Mouse (Mus musculus) embryonic facial prominence, embryonic 14.5 days (tissue): ENCODE measurements around the gene Aqp1. TPM values are rescaled to one million over a fixed set of nuclear protein-coding genes. Genes with fewer than 3 reads are reported as not detected.

Experiments
- ATAC-seq: fragments of 200-750 bp; cut with Nextera tagmentation; 2 replicates; pipeline ENCODE4 v1.8.0; 2017; ENCODE audit warnings: low read depth, moderate number of reproducible peaks, moderate TSS enrichment
- DNase-seq: peaks from one replicate; pipeline ENCODE4 v3.0.0-alpha.2; 2015; ENCODE audit warnings: low spot score
- H3K27ac ChIP-seq: fragments of 300-500 bp; sonication (generic); replicated peaks from 2 replicates; pipeline ENCODE4 v1.5.1; 2014; ENCODE audit warnings: low read depth, mild to moderate bottlenecking, low read length, moderate library complexity
- H3K27me3 ChIP-seq: fragments of 300-500 bp; sonication (generic); replicated peaks from 2 replicates; pipeline ENCODE4 v1.6.1; 2014; ENCODE audit warnings: low read length; ENCODE audit not compliant: control insufficient read depth, insufficient read depth
- H3K36me3 ChIP-seq: fragments of 300-500 bp; sonication (generic); 2 replicates; pipeline ENCODE4 v1.6.1; 2014; ENCODE audit warnings: low read length, mixed read lengths; ENCODE audit not compliant: control insufficient read depth, insufficient read depth
- H3K4me1 ChIP-seq: fragments of 300-500 bp; sonication (generic); 2 replicates; pipeline ENCODE4 v1.6.1; 2014; ENCODE audit warnings: antibody characterized with exemption, low read length; ENCODE audit not compliant: control insufficient read depth, insufficient read depth
- H3K4me2 ChIP-seq: fragments of 300-500 bp; sonication (generic); 2 replicates; pipeline ENCODE4 v1.6.1; 2014; ENCODE audit warnings: low read depth, mild to moderate bottlenecking, low read length, moderate library complexity, mixed read lengths
- H3K4me3 ChIP-seq: fragments of 300-500 bp; sonication (generic); 2 replicates; pipeline ENCODE4 v1.5.1; 2014; ENCODE audit warnings: low read depth, mild to moderate bottlenecking, low read length
- H3K9ac ChIP-seq: fragments of 300-500 bp; sonication (generic); 2 replicates; pipeline ENCODE4 v1.6.1; 2014; ENCODE audit warnings: low read depth, mild to moderate bottlenecking, low read length, moderate library complexity, mixed read lengths
- H3K9me3 ChIP-seq: fragments of 300-500 bp; sonication (generic); 2 replicates; pipeline ENCODE4 v1.6.1; 2016; ENCODE audit warnings: low read length; ENCODE audit not compliant: control insufficient read depth
- WGBS: fragments of 180-500 bp; shearing (Covaris S2); extraction: QIAGEN DNeasy Blood & Tissue Kit; methylation state at CpG from one replicate; pipeline ENCODE4 v1.1.7; 2014; 5-methylcytosine and 5-hydroxymethylcytosine counted together
- polyA plus RNA-seq: library from polyadenylated mRNA; unstranded; fragments of >200 nt; fragmentation: Nextera tagmentation; extraction: Ambion mirVana; gene quantifications from 2 replicates; pipeline ENCODE4 v1.2.1, GENCODE M21; 2014

Gene Aqp1
- polyA plus RNA-seq, 1 experiment from 2014 or later = 20.4 TPM

GRCm38 (mm10) chr6:55337242-55337641 is 1.0 kb downstream of the Aqp1 start:
- Histone ChIP-seq H3K4me3 (peak overlapping the region; percentile 25), H3K27me3 (no peaks in the 10 kb centered on the region), H3K4me2 (peak overlapping the region; percentile 42), H3K27ac (no peak overlapping the region; the same call in 1 of the 2 replicates), H3K9me3 (no peaks in the 10 kb centered on the region), H3K4me1 (peaks cover 53% of the 10 kb centered on the region), H3K36me3 (no peaks in the 10 kb centered on the region), H3K9ac (peak overlapping the region; percentile 48)
- no peak for ATAC-seq
- WGBS = 72% methylated on average over 5 of the region's 5 CpGs
- no peak for DNase-seq

GRCm38 (mm10) chr6:55338077-55338476 is 1.8 kb downstream of the Aqp1 start:
- Histone ChIP-seq H3K27ac (no peak overlapping the region), H3K4me2 (peak overlapping the region; percentile 42), H3K4me1 (peaks cover 52% of the 10 kb centered on the region)

GRCm38 (mm10) chr6:55338934-55339825 is 2.9 kb downstream of the Aqp1 start:
- ATAC-seq (no peak), DNase-seq (no peak)
- peak overlapping the region; percentile 42 for H3K4me2 ChIP-seq
- H3K27me3 ChIP-seq = no peaks in the 10 kb centered on the region
- no peaks in the 10 kb centered on the region for H3K9me3 ChIP-seq
- H3K4me3 ChIP-seq = peak overlapping the region; percentile 25
- H3K27ac ChIP-seq = no peak overlapping the region
- no peaks in the 10 kb centered on the region for H3K36me3 ChIP-seq
- H3K9ac ChIP-seq = no peak overlapping the region
- peaks cover 51% of the 10 kb centered on the region for H3K4me1 ChIP-seq
- 67% methylated on average over 9 of the region's 9 CpGs for WGBS

More at GRCm38 (mm10) chr6:55338077-55338476, 1.8 kb downstream of the Aqp1 start:
- no peak for DNase-seq
- Histone ChIP-seq H3K9ac (peak overlapping the region; percentile 40; the same call in 1 of the 2 replicates), H3K9me3 (no peaks in the 10 kb centered on the region), H3K4me3 (peak overlapping the region; percentile 25), H3K27me3 (no peaks in the 10 kb centered on the region), H3K36me3 (no peaks in the 10 kb centered on the region)
- WGBS = 35% methylated on average over 6 of the region's 6 CpGs
- no peak for ATAC-seq

GRCm38 (mm10) chr6:55341688-55342087 is 5.5 kb downstream of the Aqp1 start:
- Histone ChIP-seq H3K4me1 (peaks cover 33% of the 10 kb centered on the region), H3K4me3 (no peak overlapping the region), H3K4me2 (no peak overlapping the region), H3K27me3 (no peaks in the 10 kb centered on the region), H3K36me3 (no peaks in the 10 kb centered on the region), H3K9me3 (no peaks in the 10 kb centered on the region), H3K27ac (no peak overlapping the region), H3K9ac (no peak overlapping the region; the same call in 1 of the 2 replicates)
- ATAC-seq = no peak
- DNase-seq = no peak
- WGBS = 25% methylated on average over 5 of the region's 5 CpGs

GRCm38 (mm10) chr6:55342328-55342727 is 6.1 kb downstream of the Aqp1 start:
- Histone ChIP-seq H3K27ac (no peak overlapping the region), H3K4me2 (no peak overlapping the region), H3K4me3 (no peak overlapping the region), H3K27me3 (no peaks in the 10 kb centered on the region), H3K4me1 (peaks cover 29% of the 10 kb centered on the region), H3K36me3 (no peaks in the 10 kb centered on the region), H3K9me3 (no peaks in the 10 kb centered on the region), H3K9ac (no peak overlapping the region)
- ATAC-seq (no peak), DNase-seq (peak; percentile 49)
- WGBS = 53% methylated on average over 8 of the region's 9 CpGs

GRCm38 (mm10) chr6:55343446-55343845 is 7.2 kb downstream of the Aqp1 start:
- no peak for DNase-seq
- Histone ChIP-seq H3K27ac (no peak overlapping the region), H3K4me3 (no peak overlapping the region), H3K4me1 (peaks cover 22% of the 10 kb centered on the region), H3K9ac (no peak overlapping the region), H3K27me3 (no peaks in the 10 kb centered on the region), H3K4me2 (no peak overlapping the region), H3K9me3 (no peaks in the 10 kb centered on the region), H3K36me3 (no peaks in the 10 kb centered on the region)
- WGBS = 90% methylated on average over 10 of the region's 10 CpGs
- no peak for ATAC-seq

GRCm38 (mm10) chr6:55344291-55345016 is 8.2 kb downstream of the Aqp1 start:
- no peaks in the 10 kb centered on the region for H3K36me3 ChIP-seq
- DNase-seq = no peak
- no peaks in the 10 kb centered on the region for H3K27me3 ChIP-seq
- peaks cover 15% of the 10 kb centered on the region; the same call in 1 of the 2 replicates for H3K4me1 ChIP-seq
- H3K4me2 ChIP-seq = no peak overlapping the region
- ATAC-seq = no peak
- no peaks in the 10 kb centered on the region for H3K9me3 ChIP-seq
- 89% methylated on average over 9 of the region's 9 CpGs for WGBS
- no peak overlapping the region for H3K4me3 ChIP-seq
- H3K27ac ChIP-seq = no peak overlapping the region
- no peak overlapping the region for H3K9ac ChIP-seq

- Histone ChIP-seq H3K9ac (no peak overlapping the region), H3K4me2 (no peak overlapping the region), H3K36me3 (no peaks in the 10 kb centered on the region), H3K27ac (no peak overlapping the region), H3K27me3 (no peaks in the 10 kb centered on the region), H3K4me3 (no peak overlapping the region), H3K9me3 (peaks cover 7% of the 10 kb centered on the region; the same call in 1 of the 2 replicates), H3K4me1 (peaks cover 15% of the 10 kb centered on the region; the same call in 1 of the 2 replicates)
- ATAC-seq = no peak
- DNase-seq = no peak
- WGBS = 89% methylated on average over 9 of the region's 10 CpGs
Observed at GRCm38 (mm10) chr6:55345264-55345663, 9.0 kb downstream of the Aqp1 start.
